ENCODE assay signal across 22 mouse cellular contexts in genomic region chr4:86045448-86045847, GRCm38 (mm10).
DNase-seq lines count a peak whose midpoint lies in the region; ATAC-seq and TF ChIP-seq lines count a peak whose summit lies in the region.
"Had no signal": no experiment of that assay in that cellular context is flagged by ENCODE, and none has a peak within 500 bp of the region (broad histone marks: within the 10 kb centered on the region; RNA-seq: fewer than 3 reads in every experiment).

No protein-coding gene starts in this region.

- no peak overlapping the region for H3K9ac ChIP-seq in forebrain, embryonic 15.5 days (replicated peaks)
- H3K9ac ChIP-seq in forebrain, embryonic 12.5 days, result no peak overlapping the region
- no peak overlapping the region for H3K9ac ChIP-seq in hindbrain, embryonic 16.5 days (ENCODE audit: low read depth, low read length)
- H3K9ac ChIP-seq in hindbrain, postnatal 0 days (replicated peaks; ENCODE audit: low read length), result no peak overlapping the region
- H3K9ac ChIP-seq in forebrain, embryonic 16.5 days (replicated peaks; ENCODE audit: low read depth, low read length), result no peak overlapping the region
- H3K9ac ChIP-seq: embryonic facial prominence, embryonic 12.5 days; embryonic facial prominence, embryonic 15.5 days; heart, embryonic 13.5 days; hindbrain, embryonic 12.5 days had no signal

- H3K36me3 ChIP-seq in forebrain, embryonic 15.5 days, result no peaks in the 10 kb centered on the region
- no peaks in the 10 kb centered on the region for H3K36me3 ChIP-seq in forebrain, embryonic 12.5 days (replicated peaks)
- H3K36me3 ChIP-seq in hindbrain, embryonic 16.5 days (ENCODE audit: control insufficient read depth, insufficient read depth, low read length), result no peaks in the 10 kb centered on the region
- H3K36me3 ChIP-seq in hindbrain, postnatal 0 days (ENCODE audit: insufficient read depth, low read length), result no peaks in the 10 kb centered on the region
- H3K36me3 ChIP-seq in forebrain, embryonic 16.5 days (ENCODE audit: control insufficient read depth, insufficient read depth), result no peaks in the 10 kb centered on the region
- H3K36me3 ChIP-seq: embryonic facial prominence, embryonic 12.5 days; embryonic facial prominence, embryonic 15.5 days; G1E; heart, embryonic 10.5 days; heart, embryonic 13.5 days; hindbrain, embryonic 12.5 days had no signal

- H3K4me2 ChIP-seq in forebrain, embryonic 15.5 days (replicated peaks), result no peak overlapping the region
- no peak overlapping the region for H3K4me2 ChIP-seq in forebrain, embryonic 12.5 days
- H3K4me2 ChIP-seq in hindbrain, embryonic 16.5 days (ENCODE audit: low read length), result no peak overlapping the region
- H3K4me2 ChIP-seq in hindbrain, postnatal 0 days (ENCODE audit: low read depth, low read length), result no peak overlapping the region; the same call in 1 of the 2 replicates
- H3K4me2 ChIP-seq in forebrain, embryonic 16.5 days (ENCODE audit: low read length), result no peak overlapping the region
- H3K4me2 ChIP-seq: embryonic facial prominence, embryonic 12.5 days; embryonic facial prominence, embryonic 15.5 days; heart, embryonic 13.5 days; hindbrain, embryonic 12.5 days had no signal

- peaks cover 7% of the 10 kb centered on the region for H3K4me1 ChIP-seq in forebrain, embryonic 15.5 days
- H3K4me1 ChIP-seq in forebrain, embryonic 12.5 days, result 0 out of 2 replicates have a peak, but pooled peaks cover 3% of the 10 kb centered on the region
- peaks cover 3% of the 10 kb centered on the region; the same call in 1 of the 2 replicates for H3K4me1 ChIP-seq in hindbrain, embryonic 16.5 days (ENCODE audit: control insufficient read depth, insufficient read depth, low read depth, low read length)
- no peaks in the 10 kb centered on the region; the same call in 1 of the 2 replicates for H3K4me1 ChIP-seq in hindbrain, postnatal 0 days (ENCODE audit: insufficient read depth, low read length)
- H3K4me1 ChIP-seq in forebrain, embryonic 16.5 days (replicated peaks; ENCODE audit: control insufficient read depth, insufficient read depth, low read length), result peaks cover 5% of the 10 kb centered on the region
- H3K4me1 ChIP-seq: heart, embryonic 10.5 days had no signal

- peak; percentile 64; the same call in 1 of the 2 replicates for ATAC-seq in forebrain, embryonic 15.5 days (replicated peaks)
- ATAC-seq in forebrain, embryonic 12.5 days (ENCODE audit: low FRiP score), result no peak
- 0 out of 2 replicates have a peak, but pooled peaks have one; percentile 50 for ATAC-seq in hindbrain, embryonic 16.5 days
- no peak for ATAC-seq in hindbrain, postnatal 0 days
- peak; percentile 82 for ATAC-seq in forebrain, embryonic 16.5 days
- ATAC-seq: intestine, postnatal 0 days; Patski had no signal

- DNase-seq in hindbrain, postnatal 0 days (ENCODE audit: low spot score), result no peak
- no peak for DNase-seq in gastrocnemius, adult 18-20 months (ENCODE audit: low spot score)
- DNase-seq: adrenal gland, postnatal 10 days; adrenal gland, postnatal 36 days; gastrocnemius, postnatal 14 days; heart, adult 18-20 months; heart, postnatal 14 days; heart, postnatal 4 days; kidney, adult 2 months had no signal

- H3K27me3 ChIP-seq in forebrain, embryonic 15.5 days, result no peaks in the 10 kb centered on the region
- no peaks in the 10 kb centered on the region for H3K27me3 ChIP-seq in forebrain, embryonic 12.5 days
- H3K27me3 ChIP-seq in hindbrain, embryonic 16.5 days (replicated peaks; ENCODE audit: control insufficient read depth, insufficient read depth, low read length), result no peaks in the 10 kb centered on the region
- no peaks in the 10 kb centered on the region for H3K27me3 ChIP-seq in hindbrain, postnatal 0 days (ENCODE audit: insufficient read depth, low read length)
- H3K27me3 ChIP-seq in forebrain, embryonic 16.5 days (replicated peaks; ENCODE audit: control insufficient read depth, insufficient read depth, low read length), result no peaks in the 10 kb centered on the region
- H3K27me3 ChIP-seq: embryonic facial prominence, embryonic 12.5 days; embryonic facial prominence, embryonic 15.5 days; heart, embryonic 13.5 days; hindbrain, embryonic 12.5 days had no signal

- no peak for TF ChIP-seq CTCF in hindbrain, postnatal 0 days (IDR thresholded peaks at IDR 0.05; ENCODE audit: low read depth)

- no peak overlapping the region for H3K4me3 ChIP-seq in forebrain, embryonic 15.5 days
- no peak overlapping the region for H3K4me3 ChIP-seq in forebrain, embryonic 12.5 days (replicated peaks)
- no peak overlapping the region for H3K4me3 ChIP-seq in hindbrain, embryonic 16.5 days (ENCODE audit: low read length)
- no peak overlapping the region for H3K4me3 ChIP-seq in hindbrain, postnatal 0 days (ENCODE audit: low read length)
- no peak overlapping the region for H3K4me3 ChIP-seq in forebrain, embryonic 16.5 days (replicated peaks; ENCODE audit: low read length)
- H3K4me3 ChIP-seq: embryonic facial prominence, embryonic 12.5 days; embryonic facial prominence, embryonic 15.5 days; gastrocnemius, adult 2 months; heart, embryonic 10.5 days; heart, embryonic 13.5 days; hindbrain, embryonic 12.5 days had no signal

- no peaks in the 10 kb centered on the region for H3K9me3 ChIP-seq in forebrain, embryonic 15.5 days
- no peaks in the 10 kb centered on the region for H3K9me3 ChIP-seq in forebrain, embryonic 12.5 days
- H3K9me3 ChIP-seq in hindbrain, embryonic 16.5 days (ENCODE audit: control insufficient read depth, low read length), result no peaks in the 10 kb centered on the region
- no peaks in the 10 kb centered on the region for H3K9me3 ChIP-seq in hindbrain, postnatal 0 days (ENCODE audit: low read length)
- H3K9me3 ChIP-seq in forebrain, embryonic 16.5 days (ENCODE audit: control insufficient read depth, low read length), result no peaks in the 10 kb centered on the region
- H3K9me3 ChIP-seq: embryonic facial prominence, embryonic 12.5 days; embryonic facial prominence, embryonic 15.5 days; G1E; heart, embryonic 10.5 days; heart, embryonic 13.5 days; hindbrain, embryonic 12.5 days had no signal

- H3K27ac ChIP-seq in forebrain, embryonic 15.5 days (replicated peaks), result no peak overlapping the region
- no peak overlapping the region for H3K27ac ChIP-seq in forebrain, embryonic 12.5 days
- no peak overlapping the region for H3K27ac ChIP-seq in hindbrain, embryonic 16.5 days (ENCODE audit: low read depth, low read length)
- H3K27ac ChIP-seq in hindbrain, postnatal 0 days, result no peak overlapping the region
- no peak overlapping the region for H3K27ac ChIP-seq in forebrain, embryonic 16.5 days (ENCODE audit: low read length)
- H3K27ac ChIP-seq: embryonic facial prominence, embryonic 12.5 days; embryonic facial prominence, embryonic 15.5 days; gastrocnemius, adult 2 months; heart, embryonic 10.5 days; heart, embryonic 13.5 days; hindbrain, embryonic 12.5 days had no signal

- 71% methylated on average over 6 of the region's 6 CpGs for WGBS in forebrain, embryonic 15.5 days
- WGBS in forebrain, embryonic 12.5 days, result 91% methylated on average over 6 of the region's 6 CpGs
- WGBS in hindbrain, embryonic 16.5 days, result 75% methylated on average over 6 of the region's 6 CpGs
- WGBS in hindbrain, postnatal 0 days, result 73% methylated on average over 6 of the region's 6 CpGs
- 75% methylated on average over 6 of the region's 6 CpGs for WGBS in forebrain, embryonic 16.5 days

Comparison
In these comparisons a context has a peak if more than half of its experiments do, and no peak if none do; other contexts are left out.
1. ATAC-seq: peak in forebrain, embryonic 15.5 days (single experiment), hindbrain, embryonic 16.5 days (single experiment) and forebrain, embryonic 16.5 days (single experiment); none in forebrain, embryonic 12.5 days (single experiment) and hindbrain, postnatal 0 days (single experiment).